In genomic region chr5:74857161-74857560, GRCm38 (mm10) we compare ENCODE assay signal across 16 mouse cellular contexts.
DNase-seq lines count a peak whose midpoint lies in the region; ATAC-seq and TF ChIP-seq lines count a peak whose summit lies in the region.
"Had no signal": no experiment of that assay in that cellular context is flagged by ENCODE, and none has a peak within 500 bp of the region (broad histone marks: within the 10 kb centered on the region; RNA-seq: fewer than 3 reads in every experiment).

No protein-coding gene starts in this region.

- TF ChIP-seq POLR2A in kidney, adult 2 months (IDR thresholded peaks at IDR 0.05; ENCODE audit: low read depth, low read length), result no peak

- ATAC-seq in forebrain, postnatal 0 days, result peak; percentile 81
- ATAC-seq in forebrain, embryonic 13.5 days, result no peak

- no peak overlapping the region for H3K27ac ChIP-seq in forebrain, postnatal 0 days (ENCODE audit: low read depth, low read length)
- no peak overlapping the region for H3K27ac ChIP-seq in forebrain, embryonic 13.5 days
- H3K27ac ChIP-seq in kidney, adult 2 months (ENCODE audit: insufficient read depth, low read depth, low read length), result no peak overlapping the region
- H3K27ac ChIP-seq: hindbrain, embryonic 13.5 days; liver, embryonic 13.5 days; neural tube, embryonic 15.5 days had no signal

- peak; percentile 41 for DNase-seq in forebrain, postnatal 0 days
- peak; percentile 82 for DNase-seq in layer of hippocampus, adult 11-12 months (ENCODE audit: low spot score)
- DNase-seq in left cerebral cortex, adult 18-20 months (ENCODE audit: low spot score in 2 of 2), result peak; percentile 31 to 59
- peak; percentile 45 for DNase-seq in right cerebral cortex, postnatal 25 days
- DNase-seq in ovary, postnatal 36 days (ENCODE audit: low spot score), result no peak
- no peak for DNase-seq in gastrocnemius, postnatal 10 days
- no peak for DNase-seq in kidney, adult 2 months
- DNase-seq: adrenal gland, postnatal 36 days; cerebellum, adult 11 months; kidney, adult 18-20 months; liver, embryonic 13.5 days; lung, postnatal 4 days had no signal

- H3K27me3 ChIP-seq in forebrain, postnatal 0 days (ENCODE audit: insufficient read depth, low read length), result no peaks in the 10 kb centered on the region
- no peaks in the 10 kb centered on the region for H3K27me3 ChIP-seq in forebrain, embryonic 13.5 days
- H3K27me3 ChIP-seq in kidney, adult 2 months (replicated peaks; ENCODE audit: control insufficient read depth, insufficient read depth, low read length), result no peaks in the 10 kb centered on the region
- H3K27me3 ChIP-seq: hindbrain, embryonic 13.5 days; liver, embryonic 13.5 days; neural tube, embryonic 15.5 days had no signal

- H3K9ac ChIP-seq in forebrain, postnatal 0 days, result no peak overlapping the region
- no peak overlapping the region for H3K9ac ChIP-seq in forebrain, embryonic 13.5 days
- H3K9ac ChIP-seq: hindbrain, embryonic 13.5 days; liver, embryonic 13.5 days; neural tube, embryonic 15.5 days had no signal

- no peaks in the 10 kb centered on the region for H3K4me1 ChIP-seq in forebrain, postnatal 0 days (ENCODE audit: insufficient read depth)
- no peaks in the 10 kb centered on the region for H3K4me1 ChIP-seq in forebrain, embryonic 13.5 days
- H3K4me1 ChIP-seq in kidney, adult 2 months (ENCODE audit: control insufficient read depth, insufficient read depth, low read length), result no peaks in the 10 kb centered on the region
- H3K4me1 ChIP-seq: liver, embryonic 13.5 days; neural tube, embryonic 15.5 days had no signal

- no peak for TF ChIP-seq CTCF in forebrain, postnatal 0 days (IDR thresholded peaks at IDR 0.05; ENCODE audit: low read depth)
- no peak for TF ChIP-seq CTCF in kidney, adult 2 months (conservative IDR thresholded peaks at IDR 0.05; ENCODE audit: insufficient read depth, insufficient read length, low read depth, low read length)

- H3K4me3 ChIP-seq in forebrain, postnatal 0 days (ENCODE audit: low read depth, low read length), result no peak overlapping the region
- no peak overlapping the region for H3K4me3 ChIP-seq in forebrain, embryonic 13.5 days
- no peak overlapping the region for H3K4me3 ChIP-seq in kidney, adult 2 months (ENCODE audit: insufficient read depth, low read depth, low read length)
- H3K4me3 ChIP-seq: hindbrain, embryonic 13.5 days; liver, embryonic 13.5 days; neural tube, embryonic 15.5 days had no signal

- no peak overlapping the region for H3K4me2 ChIP-seq in forebrain, postnatal 0 days (ENCODE audit: low read depth)
- no peak overlapping the region for H3K4me2 ChIP-seq in forebrain, embryonic 13.5 days
- H3K4me2 ChIP-seq: hindbrain, embryonic 13.5 days; liver, embryonic 13.5 days; neural tube, embryonic 15.5 days had no signal

- WGBS in forebrain, postnatal 0 days, result 68% methylated on average over 11 of the region's 11 CpGs
- 82% methylated on average over 11 of the region's 11 CpGs for WGBS in forebrain, embryonic 13.5 days
- 86% methylated on average over 11 of the region's 11 CpGs for WGBS in kidney, adult 2 months

- no peaks in the 10 kb centered on the region for H3K9me3 ChIP-seq in forebrain, postnatal 0 days (ENCODE audit: low read length)
- no peaks in the 10 kb centered on the region for H3K9me3 ChIP-seq in forebrain, embryonic 13.5 days (replicated peaks)
- H3K9me3 ChIP-seq: G1E; hindbrain, embryonic 13.5 days; liver, embryonic 13.5 days; neural tube, embryonic 15.5 days had no signal

- H3K36me3 ChIP-seq in forebrain, postnatal 0 days (ENCODE audit: insufficient read depth), result no peaks in the 10 kb centered on the region
- H3K36me3 ChIP-seq in forebrain, embryonic 13.5 days (ENCODE audit: poor library complexity, severe bottlenecking), result no peaks in the 10 kb centered on the region
- no peaks in the 10 kb centered on the region for H3K36me3 ChIP-seq in kidney, adult 2 months (ENCODE audit: control insufficient read depth, insufficient read depth, low read length)
- H3K36me3 ChIP-seq: G1E; hindbrain, embryonic 13.5 days; liver, embryonic 13.5 days; neural tube, embryonic 15.5 days had no signal

Comparison
In these comparisons a context has a peak if more than half of its experiments do, and no peak if none do; other contexts are left out.
1. DNase-seq: peak in forebrain, postnatal 0 days (single experiment), layer of hippocampus, adult 11-12 months (single experiment), left cerebral cortex, adult 18-20 months (2 of 2) and right cerebral cortex, postnatal 25 days (single experiment); none in ovary, postnatal 36 days (single experiment), gastrocnemius, postnatal 10 days (single experiment) and kidney, adult 2 months (single experiment).